Mouse (Mus musculus) ovary, adult 18-20 months (tissue): ENCODE measurements around the gene Hsd17b12.

Experiments
- DNase-seq: peaks from one replicate; pipeline ENCODE4 v3.0.0; 2022; ENCODE audit warnings: low spot score, mixed read lengths

Hsd17b12 gene

DNA sequence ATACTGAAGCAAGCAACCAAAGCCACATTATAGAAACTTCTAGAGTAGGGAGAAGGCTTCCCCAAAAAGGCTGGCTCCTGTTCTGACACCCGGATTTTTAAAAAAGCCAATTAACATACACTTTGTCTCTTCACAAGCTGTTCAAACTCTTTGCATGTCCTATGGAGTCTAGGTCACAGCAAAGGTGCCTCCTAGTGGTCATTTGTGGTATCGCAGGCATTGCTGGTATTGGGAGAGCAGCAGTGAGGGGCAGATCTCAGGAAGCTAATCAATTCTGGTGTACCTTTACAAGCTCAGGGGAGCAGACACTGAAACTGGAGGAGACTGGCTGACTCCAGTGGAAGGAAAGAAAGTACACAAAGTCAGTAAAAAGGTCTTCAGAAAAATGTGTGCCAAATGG is 155.4 kb downstream of the Hsd17b12 start:
- DNase-seq: peak; percentile 29

DNA sequence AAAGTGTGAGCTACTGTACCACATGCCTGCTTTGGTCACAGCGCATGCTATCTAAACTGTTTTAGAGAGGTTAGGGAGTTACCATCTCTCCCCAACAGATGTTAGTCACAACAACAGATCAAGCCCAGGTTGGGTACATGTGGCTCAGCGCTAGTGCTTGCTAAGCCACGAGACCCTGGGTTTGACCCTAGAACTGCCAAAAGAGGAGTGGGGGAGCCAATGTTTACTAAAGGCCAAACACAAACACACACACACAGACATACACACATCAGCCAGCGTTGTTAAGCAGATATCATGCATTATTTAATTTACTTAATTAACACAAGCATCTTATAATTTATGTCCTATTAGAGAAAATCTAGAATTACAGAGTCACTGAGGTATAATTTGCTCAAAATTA is 155.8 kb downstream of the Hsd17b12 start:
- DNase-seq: no peak

DNA sequence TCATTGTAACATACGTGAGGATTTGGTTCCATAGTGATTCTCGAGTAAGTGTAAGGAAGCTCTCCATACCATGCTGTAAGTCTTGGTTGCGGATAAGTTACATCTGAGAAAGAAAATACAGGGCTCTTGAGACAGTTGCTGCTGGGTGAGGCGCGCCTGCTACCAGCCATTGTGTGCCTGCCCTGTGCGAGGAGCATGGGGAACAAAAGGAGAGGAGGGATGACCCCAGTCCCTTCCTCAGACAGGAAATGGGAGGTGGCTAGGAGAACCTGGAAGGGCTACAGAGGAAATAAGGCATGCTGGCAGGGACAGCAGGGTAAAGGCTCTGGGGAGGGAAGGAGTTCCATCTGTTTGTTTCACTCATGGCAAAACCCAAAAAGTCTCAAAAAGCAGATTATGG is 156.4 kb downstream of the Hsd17b12 start:
- no peak for DNase-seq

DNA sequence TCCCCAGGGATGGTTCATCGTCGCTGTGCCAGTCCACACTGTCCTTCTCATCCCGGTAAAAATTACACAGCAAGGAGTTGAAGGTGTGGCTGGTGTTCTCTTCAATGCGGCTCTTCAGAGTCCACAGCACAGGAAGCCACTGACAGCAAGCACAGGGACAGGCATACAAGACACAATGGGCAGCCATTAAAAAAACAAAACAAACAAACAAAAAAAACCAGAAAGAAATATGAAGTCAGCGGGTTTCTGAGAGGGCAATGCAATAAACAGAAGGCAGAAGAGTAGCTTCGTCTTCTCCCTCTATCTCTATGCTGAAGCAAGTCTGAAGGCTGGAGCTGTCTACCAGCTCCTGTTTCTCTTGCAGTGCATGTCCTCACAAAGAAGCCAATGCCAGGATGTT is 161.5 kb downstream of the Hsd17b12 start, which contains the start of gene Gm27027:
Gene Gm27027 (minus strand): TSS at position 101 of the 400 bp plus-strand sequence.
- no peak for DNase-seq

DNA sequence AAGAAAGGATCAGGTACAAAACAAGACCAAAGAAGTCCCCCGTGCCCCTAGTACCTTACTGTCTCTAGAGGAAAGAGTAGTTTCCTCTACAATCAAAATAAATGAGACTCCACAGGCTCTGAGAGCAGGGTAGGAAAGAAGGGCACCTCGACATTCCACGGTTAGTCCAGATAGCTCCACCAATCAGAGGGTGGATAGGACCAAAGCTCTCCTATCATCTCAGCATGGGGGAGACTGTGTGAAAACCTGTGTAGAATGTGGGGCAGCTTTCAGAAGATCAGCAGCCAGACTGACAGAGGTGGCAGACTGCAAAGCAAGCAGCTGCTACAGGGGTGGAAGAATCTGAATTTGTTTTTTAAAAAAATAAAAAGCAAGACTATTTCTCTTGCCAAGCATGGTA is 165.0 kb downstream of the Hsd17b12 start:
- DNase-seq: no peak

DNA sequence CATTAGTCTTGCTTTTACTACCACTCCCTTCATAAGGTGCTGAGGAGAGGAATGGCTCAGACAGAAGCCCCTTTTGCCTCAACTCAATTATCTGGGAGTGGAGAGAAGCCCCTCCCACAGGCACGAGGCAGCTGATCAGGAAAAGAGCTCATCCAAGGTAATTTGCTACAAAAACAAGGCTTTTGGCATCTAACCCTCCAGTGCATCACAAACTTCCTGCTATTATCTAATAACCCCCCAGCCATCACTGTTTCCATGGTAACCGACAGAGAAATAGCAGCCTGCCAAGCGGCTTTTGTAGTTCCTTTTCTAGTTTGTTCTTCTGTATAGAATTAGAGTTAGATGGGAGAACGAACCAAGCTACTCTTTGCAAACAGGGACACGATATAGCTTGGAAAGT is 165.5 kb downstream of the Hsd17b12 start:
- no peak for DNase-seq

DNA sequence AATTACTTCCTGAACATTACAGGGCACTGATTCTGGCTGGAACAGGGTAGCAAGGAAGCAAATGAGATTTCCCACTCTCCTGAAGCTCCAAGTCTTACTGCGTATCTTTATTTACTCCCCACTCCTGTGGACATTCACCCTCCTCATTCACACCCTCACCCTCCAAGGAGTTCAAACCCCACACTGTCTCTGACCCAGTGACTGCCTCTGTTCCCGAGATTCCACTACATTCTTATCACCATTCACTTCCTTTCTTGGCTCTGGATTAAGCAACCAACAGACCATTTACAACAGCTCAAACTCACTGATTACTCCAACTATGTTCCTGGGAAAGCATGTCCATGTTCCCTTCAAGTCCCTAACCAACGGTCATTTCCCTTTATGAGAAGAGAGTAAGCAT is 166.4 kb downstream of the Hsd17b12 start:
- DNase-seq: no peak

DNA sequence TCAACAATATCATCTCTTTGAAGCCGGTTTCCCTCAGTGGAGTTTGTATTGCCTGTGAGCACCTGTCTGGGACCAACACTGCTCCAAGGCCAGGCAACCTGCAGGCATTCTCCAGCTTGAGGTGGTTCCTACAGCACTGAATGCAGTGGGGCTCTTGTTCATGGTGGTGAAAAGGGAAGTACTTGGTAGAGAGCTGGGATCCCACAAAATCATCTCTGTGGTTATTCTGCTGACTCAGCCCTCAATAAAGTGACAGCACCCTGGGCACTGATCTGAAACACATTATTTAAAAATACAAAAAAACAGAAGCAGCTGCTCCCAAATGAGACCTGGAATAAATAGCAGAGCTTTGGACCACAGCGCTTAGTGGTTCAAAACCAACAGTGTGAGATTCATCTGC is 169.3 kb downstream of the Hsd17b12 start:
- no peak for DNase-seq
